Mouse (Mus musculus): ENCODE data around the gene Akap2.
"Not testable (repeated sequence)": the region's sequence is repeated elsewhere in the genome, so short reads cannot be mapped to it uniquely, and the experiment has no call there.

GRCm38 (mm10) chr4:57888978-57889377, 171.5 kb downstream of the Akap2 start:
- TF ChIP-seq CTCF (IDR thresholded peaks at IDR 0.05; ENCODE audit: borderline replicate concordance, extremely low read depth, insufficient read depth, insufficient read length); POLR2A (IDR thresholded peaks at IDR 0.05; ENCODE audit: borderline replicate concordance, extremely low read depth, insufficient read depth, insufficient read length, poor library complexity, severe bottlenecking): not testable (repeated sequence)

All from brain, embryonic 14.5 days (tissue).